Mouse (Mus musculus) thymus, postnatal 25 days (tissue): Measurements from ENCODE around the gene Surf6.
"Not testable (repeated sequence)": the region's sequence is repeated elsewhere in the genome, so short reads cannot be mapped to it uniquely, and the experiment has no call there.

ENCODE experiments used
- DNase-seq: peaks from one replicate; pipeline ENCODE4 v3.0.0; 2022

Surf6 gene

GRCm38 (mm10) chr2:26912253-26912770 lies 9.6 kb upstream of the Surf6 start:
- DNase-seq, result no peak

GRCm38 (mm10) chr2:26910994-26911765 lies 8.5 kb upstream of the Surf6 start:
- no peak for DNase-seq

GRCm38 (mm10) chr2:26910124-26910993 lies 7.7 kb upstream of the Surf6 start, which contains the start of the genes Med22 and Rpl7a:
Gene Med22 (minus strand): TSS chr2:26910677.
Gene Rpl7a (plus strand): TSS chr2:26910764.
- peak; percentile 99 for DNase-seq

- no peak for DNase-seq
These were observed 6.7 kb upstream of the Surf6 start for GRCm38 (mm10) chr2:26909387-26909784.

GRCm38 (mm10) chr2:26908710-26909386 lies 6.2 kb upstream of the Surf6 start:
- DNase-seq, result peak; percentile 42

- DNase-seq, result peak; percentile 35
These were observed 4.4 kb upstream of the Surf6 start for GRCm38 (mm10) chr2:26907109-26907508.

GRCm38 (mm10) chr2:26906431-26906830 lies 3.8 kb upstream of the Surf6 start:
- DNase-seq, result no peak

- DNase-seq, result no peak
These were observed 3.3 kb upstream of the Surf6 start for GRCm38 (mm10) chr2:26905936-26906335.

- DNase-seq, result no peak
These were observed 632 bp upstream of the Surf6 start for GRCm38 (mm10) chr2:26903311-26903710.

GRCm38 (mm10) chr2:26901834-26902400 lies 762 bp downstream of the Surf6 start:
- no peak for DNase-seq

GRCm38 (mm10) chr2:26900731-26901130 lies 1.9 kb downstream of the Surf6 start:
- no peak for DNase-seq

GRCm38 (mm10) chr2:26895898-26896297 lies 6.8 kb downstream of the Surf6 start:
- DNase-seq, result no peak

- DNase-seq, result not testable (repeated sequence)
These were observed 16.5 kb downstream of the Surf6 start for GRCm38 (mm10) chr2:26886170-26886569.

GRCm38 (mm10) chr2:26885541-26885940 lies 17.1 kb downstream of the Surf6 start:
- DNase-seq, result not testable (repeated sequence)

- no peak for DNase-seq
These were observed 24.1 kb downstream of the Surf6 start for GRCm38 (mm10) chr2:26878571-26878970.

- no peak for DNase-seq
These were observed 32.0 kb downstream of the Surf6 start for GRCm38 (mm10) chr2:26870666-26871065.

GRCm38 (mm10) chr2:26864879-26865278 lies 37.8 kb downstream of the Surf6 start, which contains the start of gene Abo:
Gene Abo (minus strand): TSS chr2:26864979.
- no peak for DNase-seq

- no peak for DNase-seq
These were observed 39.8 kb downstream of the Surf6 start for GRCm38 (mm10) chr2:26862856-26863255.

- peak; percentile 40 for DNase-seq
These were observed 55.0 kb downstream of the Surf6 start for GRCm38 (mm10) chr2:26847706-26848105.
